Mouse (Mus musculus): Measurements from ENCODE around the gene Cul4a. TPM values are rescaled to one million over a fixed set of nuclear protein-coding genes. Genes with fewer than 3 reads are reported as not detected.

The Cul4a gene
- total RNA-seq, 2 experiments from 2014 or later = 77.2 to 81.4 TPM

GRCm38 (mm10) chr8:13122887-13123421 lies 17.5 kb downstream of the Cul4a start:
- no peak for DNase-seq
- intact Hi-C loops (cut with DNase I) = loop anchor here (5.0 kb wide), 1 partner anchor 139 kb away; no protein-coding TSS in a partner anchor

GRCm38 (mm10) chr8:13124897-13125296 lies 19.5 kb downstream of the Cul4a start:
- DNase-seq = no peak
- intact Hi-C loops (cut with DNase I) = loop anchor here (5.0 kb wide), 1 partner anchor 137 kb away; no protein-coding TSS in a partner anchor

DNA sequence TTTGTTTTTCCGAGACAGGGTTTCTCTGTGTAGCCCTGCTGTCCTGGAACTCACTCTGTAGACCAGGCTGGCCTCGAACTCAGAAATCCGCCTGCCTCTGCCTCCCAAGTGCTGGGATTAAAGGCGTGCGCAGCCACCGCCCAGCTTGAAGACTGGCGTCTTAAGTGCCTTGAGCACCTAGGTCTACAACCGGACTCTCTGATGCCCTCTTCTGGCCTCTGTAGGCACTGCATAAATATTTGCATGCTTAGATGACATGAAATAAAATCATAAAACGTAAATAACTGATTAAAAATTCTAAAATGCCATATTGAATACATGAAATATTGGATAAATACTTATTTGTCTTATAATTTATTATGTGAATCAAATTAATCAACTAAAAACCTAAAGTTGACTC lies 26.8 kb downstream of the Cul4a start:
- intact Hi-C loops (cut with DNase I) = loop anchor here (2.0 kb wide), 1 partner anchor 81 kb away; no protein-coding TSS in a partner anchor
- DNase-seq = peak; percentile 50 to 69

DNA sequence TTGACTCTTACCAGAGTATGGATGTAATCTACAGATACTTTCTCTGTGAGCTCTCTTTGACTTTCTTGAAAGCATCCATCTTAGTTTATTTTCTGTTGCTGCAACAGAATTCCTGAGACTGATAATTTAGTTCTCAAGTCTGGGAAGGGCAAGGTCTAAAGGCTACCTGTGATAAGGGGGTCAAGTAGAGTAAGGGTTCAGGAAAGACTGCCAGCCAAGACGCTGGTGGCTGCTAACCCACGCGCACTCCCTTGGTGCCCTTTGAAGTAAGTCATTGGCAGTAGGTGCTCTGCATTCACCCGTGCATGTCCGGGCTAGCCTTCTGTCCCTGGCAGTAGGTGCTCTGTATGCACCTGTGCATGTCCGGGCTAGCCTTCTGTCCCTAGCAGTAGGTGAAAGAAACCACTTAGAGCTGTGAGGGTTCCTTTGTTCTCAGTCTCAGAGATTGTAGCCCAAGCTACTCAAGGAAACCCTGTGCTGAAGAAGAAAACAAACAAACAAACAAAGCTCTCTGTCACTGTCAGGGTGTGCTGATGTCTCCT lies 34.3 kb downstream of the Cul4a start:
- DNase-seq = no peak
- intact Hi-C loops (cut with DNase I) = loop anchor here (5.0 kb wide), 1 partner anchor 118 kb away; no protein-coding TSS in a partner anchor

GRCm38 (mm10) chr8:13141681-13142080 lies 36.3 kb downstream of the Cul4a start:
- intact Hi-C loops (cut with DNase I) = loop anchor here (5.0 kb wide), 1 partner anchor 116 kb away; no protein-coding TSS in a partner anchor
- no peak for DNase-seq

DNA sequence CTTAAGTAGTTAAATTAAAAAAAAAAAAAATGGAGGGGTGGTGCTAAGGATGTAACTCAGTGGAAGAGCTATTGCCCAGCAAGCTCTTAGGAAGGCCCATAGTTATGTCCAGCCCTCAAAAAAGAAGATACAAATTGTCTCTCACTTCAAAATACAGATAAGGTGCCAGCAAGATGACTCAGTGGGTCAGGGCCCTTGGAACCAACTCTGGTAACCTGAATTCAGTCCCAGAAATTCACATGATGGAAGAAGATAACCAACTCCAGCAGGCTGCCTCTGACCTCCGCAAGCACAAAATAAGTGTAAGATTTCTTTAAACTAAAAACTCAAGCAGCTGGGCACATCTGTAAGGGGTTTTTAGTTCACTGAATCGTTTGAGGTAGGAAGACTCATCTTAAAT lies 43.1 kb downstream of the Cul4a start:
- intact Hi-C loops (cut with DNase I) = no loop called here
- DNase-seq = no peak

GRCm38 (mm10) chr8:13149287-13149686 lies 43.9 kb downstream of the Cul4a start:
- intact Hi-C loops (cut with DNase I) = no loop called here
- no peak for DNase-seq

GRCm38 (mm10) chr8:13149866-13150265 lies 44.4 kb downstream of the Cul4a start:
- no peak for DNase-seq
- intact Hi-C loops (cut with DNase I) = no loop called here

DNA sequence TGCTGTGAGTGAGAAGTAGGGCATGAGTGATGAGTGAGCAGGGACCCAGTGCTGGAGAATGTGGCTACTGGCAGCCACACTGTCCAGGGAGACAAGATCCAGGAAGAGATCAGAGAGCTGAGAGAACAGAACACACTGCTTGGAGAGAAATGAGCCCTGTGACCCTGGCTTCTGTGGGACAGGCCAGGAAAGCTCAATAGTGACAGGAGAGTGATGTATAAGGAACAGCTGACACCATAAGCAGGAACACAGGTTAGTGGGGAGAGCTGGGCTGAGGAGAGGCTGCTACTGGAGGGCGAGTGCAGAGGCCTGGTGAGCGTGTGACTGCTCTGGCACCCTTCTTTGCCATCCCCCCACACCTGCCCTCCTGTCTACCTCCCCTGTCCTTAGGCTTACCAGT lies 45.5 kb downstream of the Cul4a start:
- no peak for DNase-seq
- intact Hi-C loops (cut with DNase I) = no loop called here

GRCm38 (mm10) chr8:13154099-13154498 lies 48.7 kb downstream of the Cul4a start:
- no peak for DNase-seq
- intact Hi-C loops (cut with DNase I) = no loop called here

DNA sequence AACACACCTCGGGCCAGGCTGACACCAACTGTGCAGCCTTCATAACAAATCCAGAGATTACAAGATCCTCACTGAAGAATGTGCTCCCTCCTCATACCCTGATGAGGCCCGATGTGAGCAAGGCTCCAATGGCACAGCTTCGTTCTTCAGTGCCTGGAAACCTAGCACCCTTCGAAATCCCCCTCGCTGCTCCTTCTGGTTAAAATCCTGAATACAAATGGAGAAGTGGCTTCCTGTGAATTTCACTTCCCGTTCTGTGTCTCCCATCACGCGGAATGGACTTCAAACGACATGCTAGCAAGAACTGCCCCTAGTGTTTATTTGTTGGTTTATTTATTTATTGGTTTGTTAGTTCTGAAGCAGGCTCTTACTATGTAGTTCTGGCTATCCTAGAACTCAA lies 49.9 kb downstream of the Cul4a start:
- intact Hi-C loops (cut with DNase I) = no loop called here
- DNase-seq = no peak

GRCm38 (mm10) chr8:13156327-13157097 lies 51.1 kb downstream of the Cul4a start:
- intact Hi-C loops (cut with DNase I) = no loop called here

DNA sequence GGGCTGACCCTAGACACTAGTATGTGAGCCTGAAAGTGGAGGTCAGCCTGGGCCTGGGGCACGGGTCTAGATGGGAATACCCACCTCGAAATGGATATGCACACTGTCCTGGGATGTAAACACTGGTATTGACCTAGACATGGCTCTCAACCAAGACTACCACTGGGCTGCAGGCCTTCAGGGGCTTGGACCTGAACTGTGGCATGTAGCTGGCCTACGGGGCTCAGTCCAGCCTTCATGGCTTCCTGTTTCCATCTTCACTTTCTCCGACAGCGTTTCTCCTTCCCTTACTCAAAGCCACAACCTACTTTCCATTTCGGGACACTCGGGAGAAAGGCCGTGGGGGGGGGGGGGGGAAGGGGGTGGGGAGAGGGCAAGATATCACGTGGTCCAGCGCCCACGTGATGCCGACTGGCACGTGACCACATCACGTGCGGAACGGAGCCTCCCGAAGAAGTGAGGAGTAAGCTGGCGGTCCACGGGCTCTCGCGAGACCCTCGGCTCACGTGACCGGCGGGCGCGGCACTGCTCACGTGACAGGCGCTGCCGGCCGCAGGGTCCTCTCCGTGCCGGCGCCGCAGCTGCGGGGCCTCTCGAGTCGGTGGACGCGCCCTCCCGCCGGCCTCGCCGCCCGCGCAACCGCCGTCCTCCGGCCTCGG lies 53.4 kb downstream of the Cul4a start, which contains the start of gene Lamp1:
TSS of gene Lamp1 (plus strand) at position 444 of the 659 bp plus-strand sequence.
- peak; percentile 99 to 100 for DNase-seq
- intact Hi-C loops (cut with DNase I) = loop anchor here (2.0 kb wide), 1 partner anchor 54 kb away; the partner anchor contains the start of genes Cul4a and Pcid2

More at GRCm38 (mm10) chr8:13156327-13157097, 51.1 kb downstream of the Cul4a start:
- no peak for DNase-seq

DNA sequence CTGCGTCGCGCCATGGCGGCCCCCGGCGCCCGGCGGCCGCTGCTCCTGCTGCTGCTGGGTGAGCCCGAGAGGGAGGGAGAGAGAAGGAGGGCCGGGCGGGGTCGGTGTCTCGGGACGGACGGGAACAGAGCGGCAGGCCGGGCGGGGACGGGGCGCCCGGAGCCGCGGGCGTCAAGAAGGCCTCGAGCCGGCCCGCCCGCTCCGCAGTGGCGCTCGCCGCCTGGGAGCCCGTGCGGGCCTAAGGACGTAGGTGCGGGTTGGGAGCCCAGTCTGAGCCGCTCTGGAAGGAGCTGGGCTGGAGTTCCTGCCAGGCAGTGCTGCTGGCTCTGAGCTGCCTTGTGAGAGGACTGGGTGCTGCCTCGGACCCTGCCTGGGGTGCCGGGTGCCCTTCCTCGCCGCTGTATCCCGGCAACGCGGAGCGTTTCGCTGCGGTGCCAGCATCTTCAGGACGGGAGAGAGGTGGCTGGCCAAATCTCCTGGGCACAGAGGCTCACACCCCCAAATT lies 54.0 kb downstream of the Cul4a start:
- peak in 1 of 2 experiments; percentile 27 for DNase-seq
- intact Hi-C loops (cut with DNase I) = loop anchor here (2.0 kb wide), 1 partner anchor 55 kb away; the partner anchor contains the start of genes Cul4a and Pcid2

DNA sequence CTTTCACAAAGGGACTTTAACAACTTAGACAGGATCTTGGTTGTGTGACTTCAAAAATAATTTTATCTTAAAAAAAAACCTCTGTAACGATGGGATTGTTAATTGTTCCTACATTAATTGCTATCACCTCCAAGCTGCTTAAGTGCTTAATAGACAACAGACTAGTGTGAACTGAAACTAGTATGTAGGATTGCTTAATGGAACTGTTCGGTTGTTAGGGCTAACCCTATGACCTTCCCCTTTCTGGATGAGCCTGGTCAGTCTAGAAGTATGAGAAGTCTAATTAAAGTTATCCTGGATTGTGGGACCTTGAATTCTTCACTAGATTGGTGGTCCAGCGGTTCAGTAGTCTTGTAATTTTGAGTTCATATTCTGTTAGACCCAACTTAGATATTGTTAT lies 55.3 kb downstream of the Cul4a start:
- no peak for DNase-seq
- intact Hi-C loops (cut with DNase I) = no loop called here

DNA sequence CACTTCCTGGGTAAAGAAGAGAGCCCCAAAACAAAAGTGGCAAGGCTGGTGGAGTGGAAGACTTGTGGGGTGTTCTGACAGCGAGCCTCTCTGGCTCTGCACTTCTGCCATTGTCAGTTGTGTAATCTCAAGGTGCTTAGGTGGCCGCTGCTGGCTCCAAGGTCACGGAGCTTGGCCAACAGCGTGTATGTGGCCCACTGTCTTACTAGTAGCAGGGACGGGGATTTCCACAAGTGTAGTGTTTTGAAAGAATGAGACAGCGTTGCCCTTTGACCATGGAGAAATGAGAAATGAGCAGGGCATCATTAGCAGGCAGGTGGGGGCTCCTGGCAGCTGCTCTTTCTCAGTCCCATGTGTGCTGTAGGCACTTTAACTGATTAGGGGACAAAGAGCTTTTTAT lies 56.7 kb downstream of the Cul4a start:
- intact Hi-C loops (cut with DNase I) = no loop called here
- no peak for DNase-seq

DNA sequence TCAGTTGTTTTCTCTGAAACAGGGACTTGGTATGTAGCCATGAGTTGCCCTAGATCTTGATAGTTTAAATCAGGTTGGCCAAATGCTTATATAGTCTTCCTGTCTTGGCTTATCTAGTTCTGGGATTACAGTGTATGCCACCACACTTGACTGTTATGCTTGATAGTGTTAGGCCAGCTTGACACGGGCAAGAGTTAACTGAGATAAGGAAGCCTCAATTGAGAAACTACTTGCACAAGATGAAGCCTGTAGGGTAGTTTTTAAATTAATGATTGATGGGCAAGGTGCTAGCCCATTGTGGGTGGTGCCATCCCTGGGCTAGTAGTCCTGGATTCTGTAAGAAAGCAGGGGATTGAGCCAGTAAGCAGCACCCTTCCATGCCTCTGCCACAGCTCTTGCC lies 58.1 kb downstream of the Cul4a start:
- DNase-seq = no peak
- intact Hi-C loops (cut with DNase I) = no loop called here

DNA sequence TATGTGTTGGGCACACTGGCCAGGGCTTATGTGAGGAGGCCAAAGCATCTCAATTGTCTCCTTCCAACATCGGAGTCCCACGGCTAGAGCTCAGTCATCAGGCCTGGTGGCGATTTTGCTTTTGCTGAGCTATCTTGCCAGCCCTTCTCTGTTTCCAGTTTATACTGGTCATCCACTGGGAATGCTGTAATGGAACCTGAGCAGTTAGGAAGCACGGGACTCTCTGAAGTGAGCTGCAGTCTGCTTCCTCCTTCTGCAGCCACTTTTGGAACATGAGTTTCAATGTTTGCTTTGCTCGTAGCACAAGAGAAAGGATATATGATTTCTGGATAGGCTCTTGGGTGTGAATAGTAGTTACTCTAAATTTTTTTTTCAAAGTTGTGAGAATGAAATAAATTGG lies 58.9 kb downstream of the Cul4a start:
- intact Hi-C loops (cut with DNase I) = no loop called here
- DNase-seq = no peak

DNA sequence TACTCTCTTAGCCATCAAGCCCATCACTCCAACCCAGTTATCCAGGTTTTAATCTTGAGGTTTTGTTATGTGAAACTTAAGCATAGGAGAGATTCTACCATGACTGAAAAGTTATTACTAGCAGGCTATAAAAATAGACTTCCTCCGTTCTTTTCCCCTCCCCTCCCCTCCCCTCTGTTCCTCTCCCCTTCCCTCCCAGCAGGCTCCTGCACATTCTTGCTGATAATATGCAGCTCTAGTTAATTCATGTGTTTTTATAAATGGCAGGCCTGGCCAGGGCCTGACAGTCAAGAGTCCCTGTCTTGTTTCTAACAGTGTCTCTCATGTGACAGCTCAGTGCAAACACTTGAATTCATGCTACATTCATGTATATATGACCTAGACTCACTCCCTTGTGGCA lies 65.1 kb downstream of the Cul4a start:
- intact Hi-C loops (cut with DNase I) = no loop called here
- no peak for DNase-seq

- no peak for DNase-seq
- intact Hi-C loops (cut with DNase I) = no loop called here
These were observed 68.9 kb downstream of the Cul4a start for GRCm38 (mm10) chr8:13174305-13174704.

DNA sequence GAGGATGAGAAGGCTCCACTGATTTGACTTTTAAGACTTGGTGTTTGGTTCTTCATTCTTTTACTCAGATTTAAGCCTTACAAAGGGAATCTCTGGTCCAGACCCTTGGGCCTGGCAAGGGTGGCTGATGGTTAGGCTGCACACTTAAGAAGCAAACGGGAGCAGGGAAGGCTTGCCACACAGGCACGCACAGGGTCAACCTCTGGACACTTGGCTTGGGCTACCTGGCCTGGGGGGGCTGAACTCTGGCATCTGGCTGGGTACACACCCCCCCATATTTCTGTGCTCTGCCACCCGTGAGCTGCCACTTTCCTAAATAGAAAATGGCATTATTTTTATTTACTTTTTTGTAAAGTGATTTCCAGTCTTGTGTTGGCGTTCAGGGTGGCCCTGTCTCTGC lies 69.4 kb downstream of the Cul4a start:
- DNase-seq = no peak
- intact Hi-C loops (cut with DNase I) = no loop called here
